Comparison of ENCODE assay signal across 1 mouse cellular context in the genomic region with DNA sequence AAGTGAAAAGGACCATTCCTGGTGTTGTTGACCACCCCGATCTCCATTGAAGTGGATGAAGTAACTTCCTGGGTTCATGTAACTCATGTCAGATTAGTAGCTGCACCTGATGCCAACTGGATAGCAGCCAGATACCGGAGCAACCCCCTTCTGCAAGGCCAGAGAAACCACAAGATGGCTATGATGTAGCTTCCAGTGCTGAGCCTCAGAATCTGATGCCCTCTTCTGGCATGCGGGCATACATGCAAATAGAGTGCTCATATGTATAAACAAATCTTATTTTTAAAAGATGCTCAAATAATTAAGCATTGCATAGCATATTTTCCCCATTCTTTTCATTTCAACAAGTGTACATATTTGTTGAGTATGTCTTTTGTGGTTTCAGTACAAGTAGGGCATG.
TF ChIP-seq lines count a peak whose summit lies in the region.

No protein-coding gene starts in this region.

TF ChIP-seq in CH12.LX, 34 proteins besides CTCF, POLR2A, EP300 and RAD21:
- TF ChIP-seq ZKSCAN1 (IDR thresholded peaks at IDR 0.05; ENCODE audit: borderline replicate concordance, low read depth, low read length) (no peak), SMC3 (IDR thresholded peaks at IDR 0.05; ENCODE audit: low read depth, low read length) (peak; percentile 41)
